Mouse (Mus musculus) embryonic fibroblast, embryonic 13.5 days (primary cell): Measurements from ENCODE around the gene Ntm. TPM values are rescaled to one million over a fixed set of nuclear protein-coding genes. Genes with fewer than 3 reads are reported as not detected.

Experiments used
- H3K27ac ChIP-seq: 2 replicates; pipeline ENCODE4 v1.5.1; 2012; ENCODE audit warnings: low read length, control low read depth, inconsistent platforms; ENCODE audit not compliant: insufficient read depth
- H3K4me1 ChIP-seq: 2 replicates; pipeline ENCODE4 v1.6.1; 2011; ENCODE audit warnings: low read length; ENCODE audit not compliant: control insufficient read depth, insufficient read depth
- H3K4me3 ChIP-seq: 2 replicates; pipeline ENCODE4 v1.5.1; 2011; ENCODE audit warnings: mild to moderate bottlenecking, control low read depth, low read length; ENCODE audit not compliant: insufficient read depth
- CTCF ChIP-seq: IDR thresholded peaks from 2 replicates; pipeline ENCODE4 v1.5.1; 2011; ENCODE audit warnings: mild to moderate bottlenecking, control low read depth, low read length, moderate library complexity, borderline replicate concordance; ENCODE audit not compliant: insufficient read depth
- POLR2A ChIP-seq: IDR thresholded peaks from 2 replicates; pipeline ENCODE4 v1.6.1; 2011; ENCODE audit warnings: low read depth, mild to moderate bottlenecking, control low read depth, low read length, moderate library complexity
- polyA plus RNA-seq: library from polyadenylated mRNA; stranded (reverse); fragments of >200 nt; gene quantifications from 2 replicates; pipeline ENCODE4 v1.2.4, GENCODE M21; 2011; ENCODE audit warnings: low read depth; ENCODE audit not compliant: missing spikeins, insufficient read length

The Ntm gene
- polyA plus RNA-seq, 1 experiment = 0.95 TPM

- H3K4me3 ChIP-seq = no peak overlapping the region
- H3K27ac ChIP-seq = no peak overlapping the region
- H3K4me1 ChIP-seq = no peaks in the 10 kb centered on the region
- TF ChIP-seq POLR2A (no peak), CTCF (peak; percentile 61)
Observed at GRCm38 (mm10) chr9:29661468-29662145, 301.3 kb downstream of the Ntm start.

- Histone ChIP-seq H3K4me3 (no peak overlapping the region), H3K27ac (no peak overlapping the region), H3K4me1 (no peaks in the 10 kb centered on the region)
- TF ChIP-seq POLR2A (no peak), CTCF (no peak)
Observed at GRCm38 (mm10) chr9:29660059-29660613, 302.8 kb downstream of the Ntm start.

DNA sequence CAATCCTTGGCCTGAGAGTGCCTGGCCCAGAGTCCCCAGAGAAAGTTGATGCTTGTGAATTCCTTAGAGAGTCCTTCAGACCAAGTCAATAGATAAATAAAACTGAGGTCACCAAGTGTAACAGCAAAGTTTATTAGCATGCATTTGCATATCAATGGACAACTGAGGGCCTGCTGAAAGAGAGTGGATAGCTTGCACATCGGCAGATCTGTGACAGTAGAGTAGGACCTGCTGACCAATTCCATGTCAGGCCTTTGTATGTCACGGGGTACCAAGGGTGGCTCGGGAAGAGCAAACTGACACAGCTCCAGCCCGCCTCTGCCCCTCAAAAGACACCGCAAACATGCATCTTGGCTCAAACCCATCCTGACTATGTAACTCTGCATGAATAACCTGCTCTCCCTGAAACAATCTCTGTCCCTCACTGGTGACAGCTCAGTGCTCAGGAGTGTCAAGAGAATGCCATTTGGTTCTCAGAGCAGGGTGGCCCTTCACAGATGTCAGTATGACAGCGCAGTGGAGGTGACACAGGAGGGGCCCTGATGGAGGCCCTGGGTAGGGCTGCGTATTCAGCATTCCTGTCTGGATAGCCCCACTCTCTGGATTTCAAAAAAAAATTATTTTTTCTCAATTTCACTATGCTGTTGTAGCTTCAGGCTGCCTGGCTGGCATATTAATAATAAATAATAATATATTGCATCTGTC is 305.0 kb downstream of the Ntm start:
- TF ChIP-seq POLR2A (no peak), CTCF (no peak)
- H3K4me1 ChIP-seq = no peaks in the 10 kb centered on the region
- no peak overlapping the region for H3K27ac ChIP-seq
- no peak overlapping the region for H3K4me3 ChIP-seq

- no peak overlapping the region for H3K27ac ChIP-seq
- no peaks in the 10 kb centered on the region for H3K4me1 ChIP-seq
- no peak for TF ChIP-seq POLR2A
- peak; percentile 66; the same call in 1 of the 2 replicates for TF ChIP-seq CTCF
- no peak overlapping the region for H3K4me3 ChIP-seq
Observed at GRCm38 (mm10) chr9:29654885-29655284, 308.1 kb downstream of the Ntm start.

DNA sequence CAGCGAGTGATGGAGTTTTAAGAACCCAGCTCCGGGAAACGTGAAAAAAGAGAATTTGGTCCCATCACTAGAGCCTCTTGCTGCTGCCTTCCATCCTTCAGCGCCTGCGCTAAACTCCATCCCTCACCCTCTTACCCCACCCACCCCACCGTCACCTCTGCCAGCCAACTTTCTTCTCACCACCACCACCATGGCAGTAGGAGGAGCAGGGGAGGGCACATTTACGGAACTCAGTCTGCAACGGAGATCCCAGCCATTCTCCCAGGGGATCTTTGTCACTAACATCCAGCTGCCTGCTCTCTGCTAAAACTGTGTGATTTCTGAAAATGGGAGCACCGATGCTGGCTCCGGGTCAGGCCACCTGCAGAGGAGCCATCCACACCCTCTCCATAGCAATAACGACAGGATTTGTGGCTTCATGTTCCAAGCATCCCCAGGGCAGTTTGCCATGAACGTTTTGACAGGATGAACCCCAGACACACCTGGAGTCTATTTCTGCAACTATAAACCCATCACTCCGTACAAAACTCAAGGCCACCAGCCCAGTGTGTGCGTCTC is 309.2 kb downstream of the Ntm start:
- Histone ChIP-seq H3K27ac (no peak overlapping the region), H3K4me1 (no peaks in the 10 kb centered on the region), H3K4me3 (no peak overlapping the region)
- TF ChIP-seq POLR2A = no peak
- TF ChIP-seq CTCF = no peak

GRCm38 (mm10) chr9:29652854-29653253 is 310.1 kb downstream of the Ntm start:
- Histone ChIP-seq H3K27ac (no peak overlapping the region), H3K4me3 (no peak overlapping the region), H3K4me1 (no peaks in the 10 kb centered on the region)
- TF ChIP-seq POLR2A (no peak), CTCF (no peak)

DNA sequence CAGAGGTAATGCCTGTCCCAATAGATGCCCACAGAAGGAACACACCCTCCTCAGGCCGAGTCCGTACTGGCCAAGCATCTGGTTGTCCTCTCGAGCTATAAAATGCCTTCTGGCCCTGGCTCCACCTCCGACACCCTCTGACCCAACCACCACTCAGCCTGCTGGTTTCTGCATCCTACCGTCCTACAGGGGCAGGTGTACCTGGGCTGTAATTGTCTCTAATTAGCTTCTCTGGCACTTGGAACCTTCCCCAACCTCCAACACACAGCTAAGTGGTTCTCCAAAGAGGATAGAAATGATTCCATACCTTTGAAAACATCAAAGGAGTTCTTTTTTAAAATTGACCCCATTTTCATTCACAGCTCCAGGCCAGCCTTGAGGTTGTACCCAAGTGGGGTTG is 311.1 kb downstream of the Ntm start:
- TF ChIP-seq POLR2A = no peak
- no peak for TF ChIP-seq CTCF
- no peak overlapping the region for H3K4me3 ChIP-seq

GRCm38 (mm10) chr9:29651226-29651625 is 311.7 kb downstream of the Ntm start:
- H3K4me1 ChIP-seq = no peaks in the 10 kb centered on the region
- TF ChIP-seq CTCF (no peak), POLR2A (no peak)
- no peak overlapping the region for H3K27ac ChIP-seq
- H3K4me3 ChIP-seq = no peak overlapping the region

More for the DNA sequence above, 311.1 kb downstream of the Ntm start:
- no peak overlapping the region for H3K27ac ChIP-seq
- H3K4me1 ChIP-seq = no peaks in the 10 kb centered on the region

GRCm38 (mm10) chr9:29650679-29651078 is 312.3 kb downstream of the Ntm start:
- no peaks in the 10 kb centered on the region for H3K4me1 ChIP-seq
- no peak overlapping the region for H3K4me3 ChIP-seq
- H3K27ac ChIP-seq = no peak overlapping the region
- no peak for TF ChIP-seq POLR2A
- TF ChIP-seq CTCF = peak; percentile 57; the same call in 1 of the 2 replicates

DNA sequence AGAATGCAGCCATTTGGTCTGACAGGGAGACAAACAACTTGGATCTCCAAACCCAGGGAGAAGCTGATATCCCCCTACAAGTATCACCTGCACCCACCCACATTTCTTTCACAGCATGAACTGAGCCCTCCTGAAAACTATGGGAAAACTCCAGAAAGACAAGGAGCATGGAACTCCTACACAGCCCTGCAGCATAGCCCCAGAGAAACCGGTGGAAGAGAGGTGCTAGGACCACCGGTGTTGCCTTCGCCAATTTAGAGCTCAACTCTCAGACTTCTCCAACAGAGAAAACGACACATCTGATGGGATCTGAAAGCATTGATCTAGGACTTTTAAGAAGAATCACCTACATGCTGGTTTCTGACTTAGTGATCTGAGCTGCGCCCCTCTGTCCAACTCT is 312.7 kb downstream of the Ntm start:
- TF ChIP-seq CTCF (no peak), POLR2A (no peak)

More for the DNA sequence above, 312.7 kb downstream of the Ntm start:
- H3K27ac ChIP-seq = no peak overlapping the region
- H3K4me1 ChIP-seq = no peaks in the 10 kb centered on the region
- H3K4me3 ChIP-seq = no peak overlapping the region
